In the genomic region with DNA sequence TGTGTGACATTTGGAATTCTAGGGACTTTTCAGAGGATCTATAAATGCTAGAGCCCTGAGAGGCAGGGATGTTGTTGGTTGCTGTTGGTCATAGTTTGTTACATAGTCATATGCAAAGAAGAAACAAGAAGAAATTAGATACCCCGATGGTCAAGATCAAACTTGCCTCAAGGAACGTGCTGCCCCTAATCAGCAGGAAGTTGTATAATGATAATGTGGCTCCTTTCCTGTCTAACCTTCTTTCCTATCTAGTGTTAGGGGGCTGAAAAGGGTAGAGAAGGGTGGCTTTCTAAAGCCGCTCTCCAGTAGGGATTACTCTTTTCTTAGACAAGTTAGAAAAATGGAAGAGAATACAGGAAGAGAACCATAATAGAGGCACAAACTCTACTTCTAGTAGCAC, we compare ENCODE assay signal across 35 mouse cellular contexts. TPM values are rescaled to one million over a fixed set of nuclear protein-coding genes. Genes with fewer than 3 reads are reported as not detected.
"Had no signal": no experiment of that assay in that cellular context is flagged by ENCODE, and none has a peak within 500 bp of the region (broad histone marks: within the 10 kb centered on the region; RNA-seq: fewer than 3 reads in every experiment).

No protein-coding gene starts in this region.

- H3K27me3 ChIP-seq: heart, embryonic 12.5 days; heart, embryonic 13.5 days; heart, embryonic 15.5 days; hindbrain, embryonic 12.5 days; hindbrain, embryonic 13.5 days; hindbrain, embryonic 15.5 days; intestine, embryonic 15.5 days; kidney, embryonic 15.5 days had no signal

- H3K9me3 ChIP-seq: heart, embryonic 10.5 days; heart, embryonic 12.5 days; heart, embryonic 13.5 days; heart, embryonic 15.5 days; hindbrain, embryonic 10.5 days; hindbrain, embryonic 12.5 days; hindbrain, embryonic 13.5 days; hindbrain, embryonic 15.5 days; intestine, embryonic 15.5 days; kidney, embryonic 15.5 days had no signal

- H3K4me3 ChIP-seq: heart, embryonic 10.5 days; heart, embryonic 12.5 days; heart, embryonic 13.5 days; heart, embryonic 15.5 days; hindbrain, embryonic 10.5 days; hindbrain, embryonic 12.5 days; hindbrain, embryonic 13.5 days; hindbrain, embryonic 15.5 days; intestine, embryonic 15.5 days; kidney, embryonic 15.5 days; layer of hippocampus, adult 2 months; left cerebral cortex, adult 2 months had no signal

- H3K27ac ChIP-seq: heart, embryonic 10.5 days; heart, embryonic 13.5 days; heart, embryonic 15.5 days; hindbrain, embryonic 10.5 days; hindbrain, embryonic 12.5 days; hindbrain, embryonic 13.5 days; hindbrain, embryonic 14.5 days; hindbrain, embryonic 15.5 days; hindbrain, postnatal 0 days; intestine, embryonic 15.5 days; kidney, embryonic 15.5 days; kidney, postnatal 0 days; layer of hippocampus, adult 2 months; left cerebral cortex, adult 2 months had no signal

- H3K9ac ChIP-seq: heart, embryonic 12.5 days; heart, embryonic 13.5 days; heart, embryonic 15.5 days; hindbrain, embryonic 12.5 days; hindbrain, embryonic 13.5 days; hindbrain, embryonic 14.5 days; hindbrain, embryonic 15.5 days; intestine, embryonic 15.5 days; kidney, embryonic 15.5 days had no signal

- H3K4me1 ChIP-seq: heart, embryonic 10.5 days; heart, embryonic 15.5 days; hindbrain, embryonic 10.5 days; hindbrain, embryonic 12.5 days; hindbrain, embryonic 13.5 days; hindbrain, embryonic 15.5 days; intestine, embryonic 15.5 days; kidney, embryonic 15.5 days had no signal

- DNase-seq: heart, postnatal 10 days; heart, postnatal 14 days; heart, postnatal 36 days; heart, postnatal 4 days; kidney, adult 11 months; kidney, adult 18-20 months; kidney, adult 2 months; kidney, adult 8-10 months; kidney, adult 9 months; kidney, postnatal 10 days; kidney, postnatal 14 days; kidney, postnatal 25 days; kidney, postnatal 36 days; kidney, postnatal 4 days; layer of hippocampus, adult 9-11 months; layer of hippocampus, postnatal 36 days had no signal

RNA-seq across cellular contexts. Expression of a gene that starts 36.3 kb away (rescaled TPM):
- total RNA-seq: heart, postnatal 10 days; heart, postnatal 14 days; heart, postnatal 25 days; heart, postnatal 36 days; heart, postnatal 4 days; hematopoietic stem cell, adult 5-6 weeks; layer of hippocampus, adult 2 months; layer of hippocampus, postnatal 36 days had no signal
- polyA plus RNA-seq: heart, embryonic 13.5 days; heart, postnatal 0 days; hindbrain, embryonic 10.5 days; hindbrain, embryonic 12.5 days; inflammation-experienced regulatory T-cells, adult 6 months had no signal
